Mouse (Mus musculus): ENCODE results near the gene Olfr1258. TPM values are rescaled to one million over a fixed set of nuclear protein-coding genes. Genes with fewer than 3 reads are reported as not detected.
"Not testable (repeated sequence)": the region's sequence is repeated elsewhere in the genome, so short reads cannot be mapped to it uniquely, and the experiment has no call there.

The Olfr1258 gene
- total RNA-seq (2021): not detected
- long read RNA-seq, experiment 1: 0 reads
- long read RNA-seq, experiment 2: 0 reads

GRCm38 (mm10) chr2:89927009-89927408 lies at the start of gene Olfr1258:
Olfr1258 (plus strand) TSS chr2:89927309.
- intact Hi-C loops (cut with DNase I): no loop called here
- Histone ChIP-seq H3K4me3 (no peak within 1 kb of the TSS), H3K27ac (no peak within 1 kb of the TSS)
- DNase-seq: no peak
- TF ChIP-seq CTCF (IDR thresholded peaks at IDR 0.05): no peak

- DNase-seq: no peak
- intact Hi-C loops (cut with DNase I): no loop called here
- Histone ChIP-seq H3K4me3 (no peak within 1 kb of the TSS), H3K27ac (no peak within 1 kb of the TSS)
- TF ChIP-seq CTCF (IDR thresholded peaks at IDR 0.05): no peak
Measured at GRCm38 (mm10) chr2:89878137-89878536, 49.0 kb upstream of the Olfr1258 start, which contains the start of gene Olfr1257. Olfr1257 (plus strand) TSS chr2:89878437.

GRCm38 (mm10) chr2:89912616-89913015 lies 14.5 kb upstream of the Olfr1258 start:
- DNase-seq; H3K27ac ChIP-seq; H3K4me3 ChIP-seq; intact Hi-C loops (cut with DNase I): not testable (repeated sequence)

- no peak for TF ChIP-seq CTCF (IDR thresholded peaks at IDR 0.05)
- Histone ChIP-seq H3K4me3 (no peak within 1 kb of the TSS), H3K27ac (no peak within 1 kb of the TSS)
- no peak for DNase-seq
- intact Hi-C loops (cut with DNase I): no loop called here
Measured at GRCm38 (mm10) chr2:89948564-89948963, 21.5 kb downstream of the Olfr1258 start, which contains the start of gene Olfr1259. Olfr1259 (minus strand) TSS chr2:89948664.

- no peak within 1 kb of the TSS for H3K27ac ChIP-seq
- no peak within 1 kb of the TSS for H3K4me3 ChIP-seq
- TF ChIP-seq CTCF (IDR thresholded peaks at IDR 0.05): no peak
- no peak for DNase-seq
- intact Hi-C loops (cut with DNase I): no loop called here
Measured at GRCm38 (mm10) chr2:89974184-89974583, 47.1 kb downstream of the Olfr1258 start, which contains the start of gene Olfr1260. Olfr1260 (plus strand) TSS chr2:89974340.

GRCm38 (mm10) chr2:89977709-89978108 lies 50.6 kb downstream of the Olfr1258 start:
- Histone ChIP-seq H3K27ac (no peak overlapping the region), H3K4me3 (no peak overlapping the region)
- no peak for TF ChIP-seq CTCF (IDR thresholded peaks at IDR 0.05)
- no peak for DNase-seq
- intact Hi-C loops (cut with DNase I): no loop called here

Other genes with a start within 250 kb of the Olfr1258 start
- not detected for gene Olfr1252, start 202.3 kb upstream of the Olfr1258 start, total RNA-seq (2021)
- gene Olfr1253, start 170.2 kb upstream of the Olfr1258 start, total RNA-seq (2021): not detected
- gene Olfr1254, start 133.7 kb upstream of the Olfr1258 start, total RNA-seq (2021): not detected
- gene Olfr1255, start 115.3 kb upstream of the Olfr1258 start, total RNA-seq (2021): not detected
- gene Olfr1256, start 85.8 kb upstream of the Olfr1258 start, total RNA-seq (2021): not detected
- gene Olfr48, start 79.1 kb upstream of the Olfr1258 start, total RNA-seq (2021): not detected
- not detected for gene Olfr1257, start 48.9 kb upstream of the Olfr1258 start, total RNA-seq (2021)
- gene Olfr1259, start 21.4 kb downstream of the Olfr1258 start, total RNA-seq (2021): not detected
- not detected for gene Olfr1260, start 47.0 kb downstream of the Olfr1258 start, total RNA-seq (2021)
- gene Olfr1261, start 63.9 kb downstream of the Olfr1258 start, total RNA-seq (2021): not detected
- gene Olfr1262, start 72.8 kb downstream of the Olfr1258 start, total RNA-seq (2021): not detected
- not detected for gene Olfr1263, start 84.8 kb downstream of the Olfr1258 start, total RNA-seq (2021)
- gene Olfr1264, start 98.3 kb downstream of the Olfr1258 start, total RNA-seq (2021): not detected
- not detected for gene Olfr1265, start 108.0 kb downstream of the Olfr1258 start, total RNA-seq (2021)
- not detected for gene Olfr140, start 136.3 kb downstream of the Olfr1258 start, total RNA-seq (2021)
- gene Olfr1269, start 194.1 kb downstream of the Olfr1258 start, total RNA-seq (2021): not detected
- gene Olfr32, start 215.0 kb downstream of the Olfr1258 start, total RNA-seq (2021): not detected
- gene Olfr1270, start 225.8 kb downstream of the Olfr1258 start, total RNA-seq (2021): not detected

All from gastrocnemius, adult 2 months (tissue).